Mouse (Mus musculus): Measurements from ENCODE around the gene Mob3a. TPM values are rescaled to one million over a fixed set of nuclear protein-coding genes. Genes with fewer than 3 reads are reported as not detected.

The Mob3a gene
- total RNA-seq, 2 experiments from 2014 or later: 13.2 to 13.5 TPM

DNA sequence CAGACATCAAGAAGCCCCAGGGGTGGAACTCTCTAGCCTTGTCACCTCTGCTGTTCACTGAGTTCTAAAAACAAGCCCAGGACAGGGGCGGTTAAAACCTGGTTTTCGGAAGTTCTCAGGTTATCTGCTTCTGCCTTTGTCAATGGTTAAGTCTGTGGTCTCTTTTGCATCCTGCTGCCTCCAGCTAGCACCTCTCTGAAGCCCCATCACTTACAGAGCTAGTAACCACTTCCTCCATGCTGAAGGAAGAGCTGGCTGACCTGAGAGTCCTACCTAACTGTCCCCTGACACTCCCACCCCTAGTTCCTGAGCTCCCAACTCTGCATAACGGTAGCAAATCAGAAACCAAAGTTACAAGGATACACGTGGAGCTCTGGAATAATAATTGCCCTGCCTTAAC, 1.0 kb downstream of the Mob3a start:
- DNase-seq (ENCODE audit: low spot score in 2 of 2): no peak

DNA sequence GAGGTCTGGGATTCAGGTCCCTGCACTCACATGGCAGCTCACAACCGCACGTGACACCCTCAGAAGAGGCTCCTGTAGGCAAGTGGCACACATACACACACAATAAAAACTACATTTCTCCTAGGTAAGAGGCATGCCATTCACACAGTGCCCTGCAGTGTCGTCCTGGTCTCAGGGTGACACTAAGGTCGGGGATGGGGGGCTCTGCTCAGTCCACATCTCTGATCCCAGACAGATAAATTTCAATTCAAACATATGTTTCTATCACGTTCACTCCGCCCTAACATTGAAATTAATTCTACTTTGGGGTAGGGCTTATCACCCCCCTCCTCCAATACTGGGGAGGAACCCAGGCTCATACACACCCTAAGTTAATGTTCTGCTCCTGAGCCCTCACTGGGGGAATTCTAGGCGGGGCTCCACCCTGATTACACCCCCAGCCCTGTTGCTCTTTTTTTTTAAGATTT, 1.7 kb downstream of the Mob3a start:
- no peak for DNase-seq (ENCODE audit: low spot score in 2 of 2)

DNA sequence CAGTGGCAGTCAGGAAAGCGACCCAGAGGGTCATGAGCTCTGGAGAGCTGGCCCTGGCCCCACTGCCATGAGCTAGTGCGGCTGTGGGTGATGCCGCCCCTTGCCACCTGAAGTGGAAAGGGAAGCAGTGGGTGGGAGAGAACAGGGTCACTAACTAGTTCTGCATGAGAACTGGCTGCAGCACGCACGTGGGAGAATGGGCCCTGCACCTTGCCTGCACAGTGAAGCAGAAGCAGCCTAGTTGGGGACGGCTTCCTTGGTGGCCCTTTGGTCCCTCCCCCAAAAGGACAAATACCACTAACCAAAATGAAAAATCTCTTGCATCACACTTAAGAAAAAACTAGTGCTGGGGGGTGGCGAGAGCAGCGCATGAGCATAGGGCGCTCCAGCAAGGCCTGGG, 3.2 kb downstream of the Mob3a start:
- DNase-seq (ENCODE audit: low spot score in 2 of 2): no peak

DNA sequence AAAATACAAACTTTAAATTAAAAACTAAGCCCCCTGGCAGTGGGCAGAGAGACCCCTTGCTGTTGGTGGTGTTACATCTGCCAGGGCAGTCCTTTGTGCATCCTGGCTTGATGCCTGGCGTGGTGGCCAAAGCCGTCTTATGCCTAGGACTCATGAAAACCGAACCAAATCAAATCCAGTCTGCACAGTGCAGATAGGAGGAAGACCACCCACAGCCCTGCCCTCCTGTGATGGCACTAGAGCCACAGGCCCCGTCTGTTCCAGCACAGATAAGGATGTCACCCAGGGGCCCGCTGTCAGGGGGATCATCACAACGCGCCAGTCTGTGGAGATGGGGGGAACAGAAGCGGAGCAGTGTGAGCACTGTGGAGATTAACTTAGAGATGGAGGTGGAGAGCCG, 4.0 kb downstream of the Mob3a start:
- no peak for DNase-seq (ENCODE audit: low spot score in 2 of 2)

DNA sequence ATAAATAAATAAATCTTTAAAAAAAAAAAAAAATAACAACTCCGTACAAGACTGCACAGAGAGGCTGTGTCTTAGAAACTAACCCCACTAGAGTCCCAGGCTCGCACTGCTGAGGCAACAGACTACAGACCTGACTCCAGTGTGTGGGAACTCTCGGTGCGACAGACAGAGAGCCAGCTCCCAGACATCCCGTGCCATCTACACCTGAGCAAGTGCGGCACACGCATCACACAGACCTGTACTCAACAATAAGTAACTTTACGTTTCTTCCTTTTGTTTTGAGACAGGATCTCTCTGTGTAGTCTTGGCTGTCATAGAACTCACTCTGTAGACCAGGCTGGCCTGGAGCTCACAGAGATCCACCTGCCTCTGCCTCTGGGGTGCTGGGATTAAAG, 4.4 kb downstream of the Mob3a start:
- no peak for DNase-seq (ENCODE audit: low spot score in 2 of 2)

DNA sequence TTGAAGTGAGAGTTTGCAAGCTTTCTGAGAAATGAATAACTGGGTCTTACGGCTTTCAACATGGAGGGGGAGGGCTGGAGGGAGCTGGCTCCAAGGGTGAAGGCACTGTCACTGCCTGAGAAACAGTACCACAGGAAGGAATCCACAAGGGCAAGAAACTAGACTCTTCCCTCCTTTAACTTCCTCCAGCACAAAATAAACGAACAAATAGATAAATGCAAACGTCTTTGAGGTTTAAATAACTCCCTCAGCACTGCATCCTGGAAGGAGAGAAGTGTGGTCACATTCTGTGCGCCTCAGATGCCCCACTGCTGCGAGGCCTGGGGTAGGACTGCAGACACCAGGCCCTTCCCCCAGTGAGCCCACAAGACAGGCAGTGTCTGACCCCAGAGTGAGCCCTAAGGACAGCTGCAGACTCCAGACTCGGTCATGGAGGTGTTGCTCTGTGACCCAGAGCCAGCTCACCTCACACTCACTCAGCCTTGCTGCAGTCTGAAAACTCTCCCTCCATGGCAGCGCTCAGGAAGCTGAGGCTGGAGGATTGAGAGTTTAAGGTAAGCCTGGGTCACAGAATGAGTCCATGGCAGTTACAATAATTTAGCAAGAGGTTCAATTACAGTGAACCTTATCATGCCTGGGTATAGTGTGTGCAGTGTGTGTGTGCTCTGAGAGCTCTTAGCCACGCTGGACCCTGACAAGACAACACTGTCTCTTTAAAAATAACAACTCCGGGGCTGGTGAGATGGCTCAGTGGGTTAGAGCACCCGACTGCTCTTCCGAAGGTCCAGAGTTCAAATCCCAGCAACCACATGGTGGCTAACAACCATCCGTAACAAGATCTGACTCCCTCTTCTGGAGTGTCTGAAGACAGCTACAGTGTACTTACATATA, 5.0 kb downstream of the Mob3a start:
- DNase-seq (ENCODE audit: low spot score in 2 of 2): no peak

DNA sequence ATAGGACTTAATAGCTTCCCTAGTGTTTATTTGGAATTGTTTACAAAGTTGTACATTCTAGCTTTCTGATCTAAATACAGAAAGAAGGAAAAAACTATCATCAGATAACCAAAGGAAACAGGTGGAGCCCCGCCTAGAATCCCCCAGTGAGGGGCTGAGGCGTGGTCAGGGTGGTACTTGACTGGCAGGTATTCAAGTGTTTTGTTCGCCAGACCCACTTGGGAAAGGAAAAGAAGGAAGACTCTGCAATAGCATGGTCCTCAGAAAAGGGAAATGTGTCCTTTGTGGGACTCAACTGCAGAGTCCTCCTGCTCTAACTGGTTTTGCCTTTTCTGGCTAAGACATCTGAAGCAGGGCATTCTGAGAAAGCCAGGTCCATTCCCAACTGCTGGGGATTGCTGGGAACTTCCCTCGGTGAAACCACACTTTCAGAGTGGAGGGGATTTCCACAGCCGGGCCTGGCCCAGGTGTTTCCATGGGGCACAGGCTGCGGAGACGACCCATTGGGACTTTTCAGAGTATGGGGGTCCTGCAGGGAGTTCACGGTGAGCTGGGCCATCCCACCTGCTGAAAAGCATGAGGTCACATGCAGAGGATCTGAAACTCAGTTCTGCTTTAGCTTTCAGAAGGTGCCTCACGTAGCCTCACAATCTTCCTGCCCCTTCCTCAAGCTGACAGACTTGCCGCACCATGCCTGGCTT, 5.8 kb downstream of the Mob3a start:
- no peak for DNase-seq (ENCODE audit: low spot score in 2 of 2)

DNA sequence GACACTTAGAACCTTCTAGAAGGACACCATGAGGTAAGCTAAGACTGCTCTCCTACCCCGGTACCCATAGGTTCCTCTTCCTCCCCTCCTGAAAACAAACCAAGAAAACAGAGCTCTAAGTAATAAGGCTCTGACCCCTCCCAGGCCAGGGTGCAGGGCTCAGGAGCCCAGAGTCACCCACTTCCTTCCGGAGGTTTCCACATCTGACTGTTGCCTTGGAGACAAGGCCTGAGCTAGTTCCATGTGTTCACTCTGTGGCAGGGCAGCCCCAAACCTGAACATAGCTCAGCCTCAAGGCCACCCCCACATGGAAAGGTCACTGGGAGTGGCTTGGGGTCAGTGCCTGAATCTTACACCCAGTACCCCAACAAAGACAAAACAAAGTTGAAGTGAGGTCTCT, 6.6 kb downstream of the Mob3a start:
- no peak for DNase-seq (ENCODE audit: low spot score in 2 of 2)

DNA sequence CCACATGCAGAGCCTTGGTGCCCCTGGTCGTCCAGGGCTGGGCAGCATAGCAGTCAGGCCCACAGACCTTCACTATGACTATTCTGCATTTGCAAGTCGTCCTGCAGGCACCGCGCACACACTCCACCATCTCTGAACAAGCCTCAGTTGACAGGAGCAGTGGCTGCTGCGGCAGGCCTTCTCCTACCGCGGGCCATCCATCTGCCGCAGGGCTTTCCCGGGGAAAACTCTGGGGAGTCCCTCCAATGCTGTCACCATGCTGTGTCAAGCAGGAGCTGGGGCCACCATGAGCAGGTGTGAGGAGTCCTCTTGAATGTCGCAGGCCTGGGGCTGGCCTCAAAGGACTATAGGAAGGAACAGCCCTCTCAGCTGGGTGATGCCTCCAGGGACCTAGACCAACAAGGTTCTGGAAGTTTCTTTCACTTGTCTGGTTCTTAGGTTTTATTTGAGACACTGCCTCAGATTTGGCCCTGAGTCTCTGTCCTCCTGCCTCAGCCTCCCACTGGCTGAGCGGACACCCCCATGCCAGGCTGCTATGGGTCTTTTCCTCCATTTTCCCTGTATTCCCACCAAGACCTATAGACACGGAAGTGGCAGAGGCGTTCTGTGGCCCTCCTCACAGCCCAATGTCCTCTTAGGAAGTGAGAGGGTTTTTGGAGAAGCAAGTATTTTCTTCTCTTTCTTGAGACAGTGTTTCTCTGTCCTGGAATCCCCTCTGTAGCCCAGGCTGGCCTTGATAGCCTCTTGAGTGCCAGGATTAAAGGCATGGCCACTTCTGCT, 7.4 kb downstream of the Mob3a start:
- no peak for DNase-seq (ENCODE audit: low spot score in 2 of 2)

DNA sequence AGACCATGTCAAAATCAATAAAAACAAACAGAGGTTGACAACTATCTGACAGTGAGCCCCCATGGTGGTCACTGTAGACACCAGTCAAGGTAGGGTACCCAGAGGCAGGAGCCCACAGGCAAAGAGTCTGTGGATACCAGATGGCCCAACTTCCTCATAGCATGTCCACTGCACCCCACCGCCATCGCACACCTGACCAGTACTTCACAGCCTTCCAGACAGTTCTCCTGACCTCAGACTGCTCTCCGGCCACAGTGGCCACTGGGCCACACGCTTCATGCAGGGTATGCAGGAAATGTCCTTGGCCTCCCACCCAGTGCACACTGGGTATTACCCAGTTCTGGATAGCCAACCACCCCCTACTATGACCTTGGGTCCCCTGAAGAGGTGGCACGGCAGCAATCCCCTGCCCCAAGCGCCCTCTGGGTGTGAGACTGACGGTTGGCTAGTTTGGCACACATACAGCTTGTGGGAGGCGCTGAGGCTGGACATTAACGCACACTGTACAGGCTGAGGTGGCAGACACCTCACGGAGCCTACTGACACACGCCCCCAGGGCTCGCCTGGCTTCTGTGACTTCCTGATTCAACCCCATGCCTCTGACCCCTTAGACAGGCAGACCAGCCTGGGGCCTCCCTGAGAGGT, 8.3 kb downstream of the Mob3a start:
- DNase-seq (ENCODE audit: low spot score in 2 of 2): no peak

DNA sequence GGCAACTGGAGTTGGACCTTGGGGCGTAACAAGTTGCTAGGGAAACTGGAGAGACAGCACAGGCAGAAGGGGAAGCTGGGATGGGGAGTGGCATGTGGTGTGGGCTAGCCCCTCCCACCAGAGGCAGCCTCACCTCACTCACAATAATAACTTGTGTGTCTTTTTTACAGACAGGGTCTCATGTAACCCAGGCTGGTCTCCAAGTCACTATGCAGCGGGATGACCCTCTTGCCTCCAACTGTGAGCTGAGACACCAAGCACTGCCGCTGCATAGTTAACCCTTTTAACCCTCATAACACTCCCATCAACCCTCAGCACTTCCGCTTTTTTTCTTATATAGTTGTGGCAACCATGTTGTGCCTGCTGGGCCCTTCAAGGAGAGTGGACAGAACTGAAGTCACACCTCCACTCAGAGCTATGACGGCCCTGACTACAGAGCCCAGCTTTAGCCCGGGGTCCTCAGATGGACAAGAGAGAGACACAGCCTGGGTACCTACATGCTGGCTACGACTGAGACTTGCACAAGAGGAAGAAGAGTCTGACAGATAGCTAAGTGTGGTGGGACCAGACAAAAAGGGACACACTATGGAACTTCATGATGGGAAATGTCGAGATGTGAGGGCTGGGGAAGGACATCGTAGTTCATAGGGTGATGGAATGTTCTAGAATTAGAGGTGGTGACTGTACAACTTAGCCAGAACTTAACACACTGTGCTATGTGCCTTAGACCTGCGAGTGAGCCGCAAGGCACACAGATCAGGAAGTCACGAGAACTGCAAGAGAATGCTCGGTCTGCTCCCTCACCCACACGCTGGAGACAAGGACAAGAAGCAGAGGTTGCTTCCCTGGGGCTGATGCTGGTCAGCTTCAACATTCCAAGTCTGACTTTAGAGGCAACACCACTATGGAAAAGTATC, 9.3 kb downstream of the Mob3a start:
- no peak for DNase-seq (ENCODE audit: low spot score in 2 of 2)

DNA sequence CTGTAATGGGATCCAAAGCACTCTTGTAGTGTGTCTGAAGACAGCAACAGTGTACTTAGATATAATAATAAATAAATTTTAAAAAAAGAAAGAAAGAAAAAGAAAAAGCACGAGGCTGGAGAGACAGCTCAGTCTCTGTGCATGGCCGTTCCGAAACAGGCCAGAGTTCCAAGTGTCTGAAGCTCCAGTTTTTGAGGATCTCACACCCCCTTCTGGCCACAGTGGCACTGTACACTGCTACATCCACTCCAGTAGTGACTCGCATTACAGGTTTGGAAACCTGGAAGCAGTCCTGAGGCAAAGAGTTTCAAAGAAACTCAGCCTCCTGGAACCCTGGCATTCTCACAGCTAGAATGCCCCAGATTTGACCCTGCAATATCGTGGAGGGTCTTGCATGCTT, 13.9 kb downstream of the Mob3a start:
- DNase-seq (ENCODE audit: low spot score in 2 of 2): peak in 1 of 2 experiments; percentile 77

DNA sequence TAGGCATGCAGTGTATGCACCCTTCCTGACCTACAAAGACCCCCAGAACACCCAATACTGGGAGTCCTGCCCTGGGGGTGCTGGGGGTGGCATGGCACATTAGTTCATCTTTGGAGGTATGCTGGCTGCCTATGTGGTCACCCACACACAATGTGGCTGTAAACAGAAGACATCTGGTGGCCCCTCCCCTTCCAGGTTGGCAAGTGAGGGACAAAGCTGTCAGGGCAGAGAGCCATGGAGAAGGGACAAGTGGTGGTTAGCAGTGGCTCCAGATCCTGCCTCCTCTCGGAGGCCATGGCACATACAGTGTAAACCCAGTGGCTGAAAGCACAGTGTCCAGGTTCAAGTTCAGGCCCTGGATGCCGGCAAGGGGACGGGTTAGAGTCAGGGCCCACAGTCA, 15.2 kb downstream of the Mob3a start:
- no peak for DNase-seq (ENCODE audit: low spot score in 2 of 2)

DNA sequence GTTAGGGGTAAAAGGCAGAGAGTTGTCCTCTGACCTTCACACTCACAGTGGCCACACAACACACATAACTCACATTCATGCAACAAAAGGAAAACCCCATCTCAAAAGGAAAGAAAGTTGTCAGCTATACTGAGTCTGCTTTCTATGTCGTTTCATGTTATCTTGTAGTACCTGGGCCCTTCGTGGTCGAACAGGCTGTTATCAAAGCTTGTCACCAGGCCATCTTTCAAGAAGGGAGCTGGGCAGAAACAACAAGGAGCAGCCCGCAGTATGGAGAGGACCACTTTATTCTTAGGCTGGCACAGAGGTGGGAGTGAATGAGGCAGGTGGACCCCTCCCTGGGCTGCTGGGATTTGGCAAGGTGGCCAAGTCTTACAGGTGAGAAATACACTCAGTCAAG, 16.8 kb downstream of the Mob3a start:
- no peak for DNase-seq (ENCODE audit: low spot score in 2 of 2)

DNA sequence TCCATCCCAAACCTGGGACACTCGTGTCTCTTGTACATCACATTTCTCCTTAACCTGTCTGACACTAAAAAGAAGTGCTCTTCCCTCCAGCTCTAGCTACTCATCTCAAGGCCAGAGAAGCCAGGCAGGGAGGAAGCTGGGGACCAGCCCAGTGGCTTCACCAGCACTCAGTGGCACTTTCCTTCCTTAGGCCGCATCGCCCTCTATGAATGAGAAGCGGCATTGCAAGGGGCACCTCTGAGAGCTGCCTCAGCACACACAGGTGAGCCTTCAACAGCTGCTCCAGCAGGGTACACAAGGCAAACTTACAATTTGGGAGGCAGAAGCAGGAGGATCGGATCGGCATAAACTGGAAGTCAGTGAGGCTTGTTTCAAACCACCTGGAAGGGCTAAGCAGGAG, 17.6 kb downstream of the Mob3a start:
- peak in 1 of 2 experiments; percentile 64 for DNase-seq (ENCODE audit: low spot score in 2 of 2)

DNA sequence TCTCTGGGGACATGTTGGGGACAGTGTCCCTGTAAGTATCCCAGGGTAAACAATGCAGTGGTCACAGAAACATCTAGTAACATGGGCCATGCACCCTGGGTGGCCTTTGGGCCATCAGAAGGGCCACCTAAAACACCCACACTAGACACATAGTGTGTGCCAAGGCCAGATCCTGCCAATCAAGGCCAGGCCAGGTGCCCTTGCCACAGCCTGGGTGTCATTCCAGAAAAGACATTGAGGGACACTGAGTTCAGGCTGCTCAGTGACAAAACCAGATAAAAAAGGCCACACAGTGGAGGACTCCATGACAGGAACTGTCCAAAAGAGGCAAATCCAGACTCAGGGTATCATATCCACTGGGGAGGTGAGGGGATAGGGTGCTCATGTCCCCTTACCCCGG, 18.1 kb downstream of the Mob3a start:
- no peak for DNase-seq (ENCODE audit: low spot score in 2 of 2)

DNA sequence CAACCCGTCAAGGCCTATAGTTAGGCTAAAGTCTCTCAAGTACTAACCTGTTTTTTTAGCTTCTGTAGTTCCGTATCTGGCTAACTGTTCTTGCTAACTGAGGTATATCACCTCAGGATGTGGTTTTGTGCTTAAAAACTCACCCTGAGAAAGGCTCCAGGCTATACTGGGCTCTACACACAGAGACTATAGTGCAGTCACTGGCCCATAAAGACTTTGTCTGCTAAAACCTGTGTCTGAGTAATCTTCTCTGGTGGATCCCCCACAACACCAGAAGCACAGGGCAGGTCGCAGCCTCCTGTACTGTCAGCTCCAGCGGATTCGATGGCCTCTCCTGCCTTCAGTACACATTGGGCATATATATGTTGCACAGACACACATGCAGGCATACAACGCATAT, 19.8 kb downstream of the Mob3a start:
- no peak for DNase-seq (ENCODE audit: low spot score in 2 of 2)

DNA sequence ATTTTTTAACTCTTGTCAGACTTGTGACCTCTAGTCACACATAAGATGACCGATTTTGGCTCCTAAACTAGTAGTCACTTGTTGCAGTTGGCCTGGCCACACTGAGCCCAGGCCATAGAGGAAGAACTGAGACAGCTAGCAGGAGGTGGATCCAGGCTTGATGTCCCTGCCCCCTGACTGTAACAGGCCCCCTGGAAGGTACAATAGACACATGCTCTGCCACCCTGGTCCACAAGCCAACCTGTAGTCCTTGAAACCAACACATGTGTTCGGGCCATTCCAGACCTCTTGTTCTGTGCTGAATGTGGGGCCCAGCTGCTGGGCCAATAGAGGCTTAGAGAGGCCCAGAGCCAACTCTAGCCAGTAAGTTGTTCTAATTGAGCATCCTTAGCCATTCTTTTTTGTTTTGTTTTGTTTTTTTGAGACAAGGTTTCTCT, 21.5 kb downstream of the Mob3a start:
- no peak for DNase-seq (ENCODE audit: low spot score in 2 of 2)

DNA sequence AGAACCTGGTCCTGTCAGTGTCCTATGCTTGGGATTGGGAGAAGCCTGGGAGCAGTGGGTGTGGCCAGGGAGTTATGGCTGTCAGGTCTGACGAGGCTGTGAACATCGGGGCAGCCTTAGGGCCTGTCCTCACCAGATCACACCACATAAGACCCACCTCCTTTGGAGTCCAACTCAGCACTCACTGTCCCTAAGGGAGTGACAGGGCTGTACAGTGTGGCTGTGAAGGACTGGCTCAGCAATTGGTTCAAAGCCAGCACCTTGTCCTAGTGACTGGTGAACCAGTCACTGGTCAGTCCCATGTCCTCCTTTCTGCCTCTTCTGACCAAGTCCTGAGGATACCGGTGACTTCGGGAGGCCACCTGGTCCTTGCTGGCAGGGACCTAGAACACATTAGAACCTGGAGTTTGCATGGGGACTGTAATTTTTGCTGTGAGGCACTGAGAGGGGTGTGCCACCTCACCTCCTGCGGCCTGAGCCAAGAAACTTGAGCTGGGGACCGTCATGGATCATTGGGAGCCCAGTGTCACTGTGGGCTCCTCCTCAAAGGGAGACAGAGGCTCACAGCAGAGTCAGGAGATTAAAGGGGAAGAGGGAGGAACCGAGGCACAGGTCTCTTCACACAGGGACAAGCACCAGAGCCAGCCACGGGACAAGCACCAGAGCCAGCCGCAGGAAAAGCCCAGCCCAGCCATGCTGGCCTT, 22.1 kb downstream of the Mob3a start:
- DNase-seq (ENCODE audit: low spot score in 2 of 2): no peak
